14 mouse cellular contexts compared by ENCODE assay signal in the genomic region with DNA sequence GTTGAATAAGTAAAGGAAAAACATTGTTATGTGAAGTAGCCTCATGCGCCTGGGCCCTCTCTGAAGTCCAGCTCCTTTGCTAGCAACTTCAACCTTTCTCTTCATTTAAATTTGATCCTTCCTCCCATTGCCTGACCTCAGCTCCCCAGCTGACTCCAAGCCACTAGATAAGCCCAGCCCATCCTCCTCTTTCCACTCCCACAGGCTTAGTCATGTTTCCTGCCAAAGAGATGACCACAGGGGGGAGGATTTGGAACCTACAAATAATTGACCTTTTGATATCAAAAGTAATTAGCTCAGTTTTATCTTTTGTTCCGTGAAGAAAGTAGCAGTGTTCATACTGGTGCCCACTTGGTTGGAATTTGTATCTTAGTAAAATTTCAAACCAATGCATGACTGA.
A peak's percentile ranks its signal among the peaks of the same experiment; 100 is the strongest.
DNase-seq lines count a peak whose midpoint lies in the region; ATAC-seq lines count a peak whose summit lies in the region.
"Had no signal": no experiment of that assay in that cellular context is flagged by ENCODE, and none has a peak within 500 bp of the region (broad histone marks: within the 10 kb centered on the region; RNA-seq: fewer than 3 reads in every experiment).

No protein-coding gene starts in this region.

- 74% methylated on average over 2 of the region's 2 CpGs for WGBS in forebrain, embryonic 10.5 days
- WGBS in forebrain, embryonic 15.5 days, result 79% methylated on average over 2 of the region's 2 CpGs
- 82% methylated on average over 2 of the region's 2 CpGs for WGBS in intestine, embryonic 15.5 days

- H3K9me3 ChIP-seq in forebrain, embryonic 10.5 days, result peaks cover 2% of the 10 kb centered on the region; the same call in 1 of the 2 replicates
- H3K9me3 ChIP-seq in forebrain, embryonic 15.5 days, result no peaks in the 10 kb centered on the region
- H3K9me3 ChIP-seq in intestine, embryonic 15.5 days, result no peaks in the 10 kb centered on the region
- H3K9me3 ChIP-seq: limb, embryonic 13.5 days; stomach, embryonic 15.5 days had no signal

- H3K36me3 ChIP-seq in forebrain, embryonic 10.5 days (replicated peaks), result no peaks in the 10 kb centered on the region
- no peaks in the 10 kb centered on the region for H3K36me3 ChIP-seq in forebrain, embryonic 15.5 days
- H3K36me3 ChIP-seq in intestine, embryonic 15.5 days, result no peaks in the 10 kb centered on the region
- H3K36me3 ChIP-seq: limb, embryonic 13.5 days; stomach, embryonic 15.5 days had no signal

- no peak overlapping the region for H3K4me2 ChIP-seq in forebrain, embryonic 15.5 days (replicated peaks)
- H3K4me2 ChIP-seq in intestine, embryonic 15.5 days (replicated peaks), result no peak overlapping the region
- H3K4me2 ChIP-seq: limb, embryonic 13.5 days; stomach, embryonic 15.5 days had no signal

- peak overlapping the region; percentile 51; the same call in 1 of the 2 replicates for H3K27ac ChIP-seq in forebrain, embryonic 10.5 days
- H3K27ac ChIP-seq in forebrain, embryonic 15.5 days (replicated peaks), result no peak overlapping the region
- no peak overlapping the region for H3K27ac ChIP-seq in intestine, embryonic 15.5 days
- H3K27ac ChIP-seq: left cerebral cortex, adult 2 months; limb, embryonic 13.5 days; stomach, embryonic 15.5 days had no signal

- DNase-seq in forebrain, embryonic 10.5 days (ENCODE audit: extremely low spot score, low spot score), result no peak
- peak; percentile 20 for DNase-seq in kidney, adult 9 months
- DNase-seq in kidney, postnatal 14 days, result no peak
- DNase-seq in 3T3-L1 (ENCODE audit: low read depth, low spot score), result peak; percentile 43
- peak; percentile 28 for DNase-seq in adrenal gland, postnatal 14 days
- DNase-seq in layer of hippocampus, adult 9-11 months, result no peak
- DNase-seq: cerebellum, postnatal 36 days; liver, postnatal 0 days had no signal

- H3K4me3 ChIP-seq in forebrain, embryonic 10.5 days, result no peak overlapping the region
- no peak overlapping the region for H3K4me3 ChIP-seq in forebrain, embryonic 15.5 days
- H3K4me3 ChIP-seq in intestine, embryonic 15.5 days (replicated peaks), result no peak overlapping the region
- H3K4me3 ChIP-seq: left cerebral cortex, adult 2 months; limb, embryonic 13.5 days; stomach, embryonic 15.5 days had no signal

- H3K9ac ChIP-seq in forebrain, embryonic 15.5 days (replicated peaks), result no peak overlapping the region
- H3K9ac ChIP-seq in intestine, embryonic 15.5 days, result no peak overlapping the region
- H3K9ac ChIP-seq: limb, embryonic 13.5 days; liver, postnatal 0 days; stomach, embryonic 15.5 days had no signal

- H3K4me1 ChIP-seq in forebrain, embryonic 10.5 days, result peaks cover 61% of the 10 kb centered on the region
- H3K4me1 ChIP-seq in forebrain, embryonic 15.5 days, result peaks cover 28% of the 10 kb centered on the region
- peaks cover 17% of the 10 kb centered on the region for H3K4me1 ChIP-seq in intestine, embryonic 15.5 days (replicated peaks)

- H3K27me3 ChIP-seq in forebrain, embryonic 10.5 days (ENCODE audit: poor library complexity, severe bottlenecking), result no peaks in the 10 kb centered on the region
- H3K27me3 ChIP-seq in forebrain, embryonic 15.5 days, result no peaks in the 10 kb centered on the region
- no peaks in the 10 kb centered on the region for H3K27me3 ChIP-seq in intestine, embryonic 15.5 days (replicated peaks)
- H3K27me3 ChIP-seq: limb, embryonic 13.5 days; stomach, embryonic 15.5 days had no signal

- no peak for ATAC-seq in forebrain, embryonic 15.5 days (replicated peaks)
- no peak for ATAC-seq in intestine, embryonic 15.5 days
- ATAC-seq: inflammation-experienced regulatory T-cells, adult 6 months; liver, postnatal 0 days had no signal

Comparison
In these comparisons a context has a peak if more than half of its experiments do, and no peak if none do; other contexts are left out.
1. DNase-seq: peak in kidney, adult 9 months (single experiment), 3T3-L1 (single experiment) and adrenal gland, postnatal 14 days (single experiment); none in forebrain, embryonic 10.5 days (single experiment), kidney, postnatal 14 days (single experiment) and layer of hippocampus, adult 9-11 months (single experiment).